Mouse (Mus musculus): ENCODE results near the gene Fbxo7. TPM values are rescaled to one million over a fixed set of nuclear protein-coding genes. Genes with fewer than 3 reads are reported as not detected.
A peak's percentile ranks its signal among the peaks of the same experiment; 100 is the strongest.

Gene Fbxo7
- total RNA-seq, 2 experiments from 2014 or later: 13.1 to 15.4 TPM

DNA sequence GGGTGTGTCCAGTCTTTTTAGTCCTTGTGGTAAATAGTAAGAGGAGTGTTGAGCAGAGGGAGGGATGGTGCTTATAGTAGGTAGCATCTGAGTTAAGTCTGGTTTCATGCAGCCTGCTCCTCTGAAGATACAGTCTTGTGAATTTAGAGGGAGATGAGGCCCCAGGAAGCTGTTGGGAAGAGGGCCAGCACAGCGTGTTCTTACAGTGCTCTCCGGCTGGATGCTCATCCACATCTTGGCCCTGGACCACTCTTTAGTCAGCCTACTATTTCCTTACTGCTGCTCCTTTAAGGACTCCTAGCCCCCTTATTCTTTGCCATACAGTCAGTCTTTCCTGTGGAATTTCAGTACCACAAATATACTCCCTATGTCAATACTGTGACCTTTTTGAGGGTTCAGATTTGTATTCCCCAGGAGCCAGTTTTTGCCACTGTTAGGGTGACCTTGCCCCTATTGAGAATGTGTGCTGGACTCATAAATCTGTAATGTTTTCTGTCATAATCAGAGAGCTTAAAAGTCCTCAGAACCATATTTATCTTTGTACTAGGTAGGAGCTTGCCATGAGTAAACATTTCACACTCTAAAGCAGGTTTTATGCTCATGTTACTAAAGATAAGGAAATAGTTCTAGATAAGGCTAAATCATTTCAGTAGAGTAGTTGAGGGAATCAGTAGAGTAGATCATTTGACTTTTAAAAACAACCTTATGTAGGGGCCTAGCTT, 12.4 kb downstream of the Fbxo7 start:
- no peak for DNase-seq (ENCODE audit: low spot score in 2 of 2)

DNA sequence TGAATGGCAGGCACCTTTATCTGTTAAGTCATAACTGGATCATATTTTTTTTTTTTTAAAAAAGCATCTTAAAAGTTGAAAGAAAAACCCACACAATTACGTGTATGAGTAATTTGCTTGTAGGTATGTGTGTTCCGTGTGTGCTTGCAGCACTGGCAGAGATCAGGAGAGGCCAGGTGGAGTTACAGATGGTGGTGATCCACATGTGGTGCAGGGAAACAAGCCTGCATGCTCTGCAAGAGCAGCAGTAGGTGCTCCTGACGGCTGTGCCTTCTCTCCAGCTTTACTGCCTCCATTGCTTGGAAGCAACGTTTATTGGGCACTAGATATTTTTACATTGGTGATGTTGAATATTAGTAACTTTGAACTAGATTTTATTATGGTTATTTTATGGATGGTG, 21.9 kb downstream of the Fbxo7 start:
- no peak for DNase-seq (ENCODE audit: low spot score in 2 of 2)

DNA sequence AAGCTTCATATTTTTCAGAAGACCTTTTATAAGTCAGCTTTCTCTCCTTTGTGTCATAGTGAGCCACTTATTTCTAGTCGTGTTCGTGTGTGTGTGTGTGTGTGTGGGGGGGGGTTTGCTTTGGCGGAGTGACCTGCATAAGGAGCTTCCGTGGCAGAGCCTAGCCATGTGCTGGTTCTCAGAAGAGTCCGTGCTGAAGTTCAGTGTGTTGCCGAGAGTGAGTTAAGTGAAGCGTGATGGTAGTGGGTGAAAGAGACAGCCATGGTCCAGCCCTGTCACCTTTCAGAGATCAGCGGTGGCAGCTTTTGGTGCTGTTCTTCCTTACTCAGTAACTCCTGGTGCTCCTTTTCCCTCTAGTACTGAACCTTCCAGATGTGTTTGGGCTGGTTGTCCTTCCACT, 22.3 kb downstream of the Fbxo7 start:
- DNase-seq (ENCODE audit: low spot score in 2 of 2): no peak

DNA sequence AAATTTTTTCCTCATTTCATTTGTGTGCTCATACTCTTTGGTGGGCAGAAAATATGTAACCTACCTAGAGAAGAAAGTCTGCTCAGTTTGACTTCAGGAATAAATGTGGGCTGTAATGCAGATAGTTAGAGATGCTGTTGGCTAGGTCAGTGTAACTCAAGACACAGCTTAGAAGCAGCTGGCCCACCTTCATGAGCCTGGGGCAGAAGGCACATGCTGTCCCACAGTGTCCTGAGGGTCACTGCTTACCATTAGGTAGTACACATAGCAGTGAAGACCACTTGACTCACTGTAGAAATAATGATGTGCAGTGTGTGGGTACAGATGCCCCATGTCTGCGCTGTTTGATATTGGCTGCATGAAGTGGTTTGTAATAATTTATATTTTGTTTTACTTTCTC, 24.6 kb downstream of the Fbxo7 start:
- no peak for DNase-seq (ENCODE audit: low spot score in 2 of 2)

DNA sequence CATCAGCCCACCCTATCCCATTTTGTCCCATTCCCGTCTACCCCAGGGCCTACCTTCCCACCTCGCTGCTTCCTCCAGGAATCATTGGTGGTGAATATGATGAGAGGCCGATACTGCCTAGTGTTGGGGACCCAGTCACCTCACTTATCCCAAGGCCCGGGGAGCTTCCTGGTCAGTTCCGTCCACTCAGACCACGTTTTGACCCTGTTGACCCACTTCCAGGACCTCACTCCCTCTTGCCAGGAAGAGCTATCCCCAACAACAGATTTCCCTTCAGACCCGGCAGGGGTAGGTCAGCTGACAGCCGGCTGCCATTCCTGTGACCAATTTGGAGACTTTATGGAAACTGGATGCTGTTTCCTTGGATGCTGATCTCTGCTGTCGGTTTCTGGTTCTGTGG, 26.0 kb downstream of the Fbxo7 start:
- DNase-seq (ENCODE audit: low spot score in 2 of 2): no peak

DNA sequence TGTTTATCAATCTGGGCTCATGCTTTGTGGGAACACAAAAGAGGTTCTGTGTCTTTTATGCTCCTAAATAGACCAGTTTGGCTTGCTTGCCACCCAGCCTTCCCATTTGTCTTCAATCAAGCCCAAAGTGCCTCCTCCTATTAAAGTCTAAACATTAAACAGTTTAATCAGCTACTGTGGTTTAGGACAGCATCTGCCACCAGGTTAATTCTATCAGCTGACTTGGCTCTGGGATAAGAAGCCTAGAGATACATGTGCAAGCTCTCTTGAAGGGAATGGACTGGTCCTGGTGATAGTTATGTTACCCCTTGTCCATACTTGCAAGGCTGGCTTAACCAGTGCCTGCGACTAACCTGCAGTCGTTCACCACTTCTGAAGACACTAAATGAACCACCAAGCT, 28.8 kb downstream of the Fbxo7 start:
- no peak for DNase-seq (ENCODE audit: low spot score in 2 of 2)

DNA sequence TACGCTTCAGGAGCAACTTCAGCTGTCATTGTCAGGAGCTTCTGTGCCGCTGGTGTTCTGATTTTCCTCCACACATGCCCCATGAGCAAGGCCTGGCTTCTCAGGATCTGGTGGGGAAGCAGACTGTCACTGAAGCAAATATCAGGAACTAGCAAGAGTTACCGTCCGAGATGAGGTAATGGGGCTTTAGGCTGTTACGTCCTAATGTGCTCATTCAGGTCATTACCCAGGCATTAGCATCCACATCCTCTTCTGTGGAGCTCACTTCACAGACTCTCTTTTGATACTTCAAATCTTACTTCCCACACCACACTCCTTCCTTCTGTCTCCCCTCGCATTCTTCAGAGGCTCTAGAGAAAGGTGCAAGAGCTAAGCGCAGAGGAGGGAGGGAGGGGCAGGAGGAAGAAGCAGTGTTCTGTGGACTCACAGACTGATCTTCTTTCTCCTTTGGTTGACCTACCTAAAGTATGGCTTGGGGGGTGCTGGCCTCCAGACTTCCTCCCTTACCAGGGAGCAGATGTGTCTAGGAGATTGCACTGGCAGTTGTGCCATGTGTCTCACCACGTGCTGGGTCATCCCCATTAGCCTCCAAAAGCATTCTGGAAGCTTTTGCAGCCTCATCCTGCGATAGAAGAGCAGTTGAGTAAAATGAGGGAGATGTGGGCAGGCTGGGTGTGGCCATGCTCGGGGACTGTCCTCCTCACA, 31.2 kb downstream of the Fbxo7 start:
- DNase-seq (ENCODE audit: low spot score in 2 of 2): no peak

DNA sequence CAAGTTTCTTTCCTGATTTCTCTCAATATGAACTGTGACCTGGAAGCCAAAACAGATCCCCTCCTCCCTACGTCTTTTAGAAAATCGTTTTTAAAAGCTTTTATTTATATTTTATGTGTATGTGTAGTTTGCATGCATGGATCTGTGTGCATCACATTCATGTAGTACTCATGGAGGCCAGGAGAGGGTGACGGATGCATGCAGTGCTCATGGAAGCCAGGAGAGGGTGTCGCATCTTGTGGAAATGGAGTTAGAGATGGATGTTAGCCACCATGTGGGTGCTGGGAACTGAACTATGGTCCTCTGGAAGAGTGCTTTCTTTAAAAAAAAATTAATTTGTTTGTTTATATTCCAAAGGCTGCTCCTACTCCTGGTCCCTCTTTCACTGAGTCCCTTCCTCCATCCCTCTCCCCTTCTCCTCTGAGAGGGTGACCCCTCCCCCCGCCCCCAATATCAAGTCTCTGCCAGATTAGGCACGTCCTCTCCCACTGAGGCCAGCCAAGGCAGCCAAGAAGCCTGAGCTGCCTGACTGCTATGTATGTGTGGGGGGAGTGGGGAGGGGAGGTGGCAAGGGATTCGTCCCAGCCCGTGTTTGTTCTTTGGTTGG, 34.6 kb downstream of the Fbxo7 start:
- no peak for DNase-seq (ENCODE audit: low spot score in 2 of 2)

DNA sequence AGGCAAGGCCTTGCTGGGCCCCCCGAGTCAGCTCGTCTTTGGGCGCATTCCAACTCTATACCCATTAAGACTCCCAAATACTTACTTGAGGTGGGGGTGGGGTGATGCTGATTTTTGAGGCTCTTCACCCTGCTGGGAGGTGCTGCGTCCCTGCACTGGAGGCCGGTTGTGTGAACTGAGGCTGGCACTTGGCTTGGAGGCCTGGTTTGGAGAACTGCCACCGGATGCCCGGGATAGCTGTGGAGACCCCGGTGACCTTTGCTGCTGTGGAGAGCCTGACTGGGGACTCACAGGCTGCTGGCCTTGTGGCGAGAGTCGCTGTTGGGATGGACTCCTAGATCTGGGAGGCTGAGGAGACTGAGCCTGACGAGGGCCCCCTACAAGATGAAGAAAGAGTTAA, 35.5 kb downstream of the Fbxo7 start:
- DNase-seq (ENCODE audit: low spot score in 2 of 2): no peak

DNA sequence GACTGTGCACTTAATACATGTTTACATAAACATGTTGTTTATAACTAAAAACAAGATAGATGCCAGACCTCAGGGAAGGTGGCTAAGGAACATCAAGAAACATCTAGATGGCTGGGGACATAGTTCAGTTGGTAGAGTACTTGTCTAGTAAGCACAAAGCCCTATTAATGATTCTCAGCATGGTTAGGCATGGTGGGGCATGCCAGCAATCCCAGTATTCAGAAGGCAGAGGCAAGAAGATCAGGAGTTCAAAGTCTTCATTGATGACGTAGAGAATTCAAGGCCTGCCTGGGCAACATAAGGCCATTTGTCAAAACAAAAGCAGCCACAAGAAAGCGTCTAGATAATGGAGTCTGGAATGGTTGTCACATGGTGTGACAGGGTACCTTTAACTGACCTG, 35.9 kb downstream of the Fbxo7 start:
- no peak for DNase-seq (ENCODE audit: low spot score in 2 of 2)

DNA sequence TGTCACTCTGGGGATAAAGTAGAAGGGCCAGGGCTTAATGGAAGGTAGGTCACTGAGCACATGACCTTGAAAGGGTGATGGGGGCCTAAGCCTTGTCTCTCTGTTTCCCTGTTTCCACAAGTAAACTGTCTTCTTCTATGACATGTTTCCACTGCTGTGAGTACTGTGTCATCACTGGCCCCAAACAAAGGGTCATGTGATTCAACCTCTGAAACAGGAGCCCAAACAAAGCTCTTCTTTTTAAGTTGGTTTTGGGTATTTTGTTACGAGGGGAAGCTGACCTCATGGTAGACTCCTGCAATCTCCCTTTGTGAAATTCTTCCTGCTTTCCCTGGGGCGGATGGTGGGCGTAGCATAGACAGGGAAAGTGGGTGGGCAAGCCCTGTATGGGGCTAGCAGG, 38.5 kb downstream of the Fbxo7 start:
- no peak for DNase-seq (ENCODE audit: low spot score in 2 of 2)

DNA sequence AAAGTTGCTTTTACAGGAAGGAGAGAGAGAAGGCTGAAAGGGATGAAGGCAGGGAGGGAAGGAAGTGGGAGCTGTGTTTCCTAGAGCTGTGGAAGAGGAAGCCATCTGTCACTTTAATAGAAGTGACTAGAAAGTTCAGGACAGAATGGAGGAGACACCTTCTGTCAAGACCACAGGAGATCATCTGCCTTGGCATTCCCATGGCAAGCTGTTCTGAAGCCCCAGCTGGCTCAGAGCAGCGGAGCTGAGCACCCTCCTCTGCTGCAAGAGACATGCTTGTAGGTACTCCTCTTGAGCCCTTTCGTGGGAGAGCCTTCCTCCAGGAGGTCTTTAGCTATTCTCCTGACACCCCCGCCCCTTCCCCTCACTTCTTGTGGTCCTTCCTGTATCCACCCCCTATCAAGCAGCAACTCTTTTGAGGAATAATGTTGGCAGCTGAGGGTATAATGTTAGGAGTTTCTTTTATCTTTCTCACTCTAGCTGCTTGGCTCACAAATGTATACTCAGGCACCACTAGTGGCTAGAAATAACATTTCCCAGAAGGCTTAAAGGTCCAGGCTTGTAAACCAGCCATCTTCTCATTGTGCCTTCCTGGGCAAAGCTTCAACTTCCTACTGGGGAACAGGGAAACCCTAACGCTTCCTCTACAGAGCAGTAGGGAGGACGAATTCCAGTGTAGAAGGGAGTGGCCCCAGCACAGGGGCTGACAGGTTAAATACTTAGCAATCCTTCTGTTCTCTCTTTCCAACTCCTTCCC, 40.7 kb downstream of the Fbxo7 start:
- no peak for DNase-seq (ENCODE audit: low spot score in 2 of 2)

DNA sequence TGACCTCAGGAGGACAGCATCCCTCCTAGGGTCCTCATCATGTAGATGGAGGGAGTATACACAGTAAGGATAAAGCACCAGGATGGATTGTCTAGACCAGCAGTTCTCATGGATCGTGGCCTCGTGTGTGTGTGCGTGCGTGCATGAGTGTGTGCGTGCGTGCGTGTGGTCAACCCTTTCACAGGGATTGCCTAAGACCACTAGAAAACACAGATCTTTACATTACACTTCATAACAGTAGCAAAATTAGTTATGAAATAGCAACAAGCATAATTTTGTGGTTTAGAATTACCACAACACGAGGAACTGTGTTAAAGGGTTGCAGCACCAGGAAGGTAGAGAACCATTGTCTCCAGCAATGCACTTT, 41.2 kb downstream of the Fbxo7 start:
- DNase-seq (ENCODE audit: low spot score in 2 of 2): no peak

DNA sequence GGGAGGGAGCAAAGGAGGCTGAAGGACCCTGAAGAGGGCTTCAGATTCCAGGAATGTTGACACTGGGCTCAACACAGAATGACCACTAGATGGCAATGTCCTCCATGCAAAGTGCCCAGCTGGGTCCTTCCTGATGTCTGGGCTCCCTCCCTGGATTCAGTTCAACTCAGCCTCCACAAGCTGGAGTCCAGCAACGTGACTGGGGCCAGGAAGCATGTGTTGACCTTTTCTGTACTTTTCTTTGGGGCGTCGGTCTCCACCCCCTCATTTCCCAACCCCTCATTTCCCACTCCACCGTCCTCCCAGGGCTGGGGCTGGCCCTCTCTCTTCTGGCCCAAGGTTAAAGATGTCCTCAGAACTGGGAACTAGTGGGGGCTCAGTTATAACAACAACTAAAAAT, 43.2 kb downstream of the Fbxo7 start:
- DNase-seq (ENCODE audit: low spot score in 2 of 2): peak; percentile 56 to 75

DNA sequence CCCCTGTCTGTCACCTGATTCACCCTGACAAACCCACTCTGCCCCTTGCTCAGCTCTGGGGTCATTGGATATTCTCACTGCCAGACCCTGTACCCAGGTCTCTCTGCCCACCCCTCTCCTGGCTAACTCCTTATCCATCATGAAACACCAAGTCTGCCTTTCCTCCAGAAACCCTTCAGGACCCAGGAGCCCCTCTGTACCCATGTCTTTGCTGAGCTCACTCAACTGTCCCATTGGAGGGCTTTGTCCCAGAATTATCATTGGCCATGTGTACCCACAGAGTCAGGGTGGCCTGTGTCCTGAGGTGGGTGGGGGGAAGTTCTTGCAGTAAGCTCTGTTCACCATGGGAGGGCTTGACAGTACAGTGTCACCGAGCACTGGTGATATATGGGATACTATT, 43.9 kb downstream of the Fbxo7 start:
- no peak for DNase-seq (ENCODE audit: low spot score in 2 of 2)

DNA sequence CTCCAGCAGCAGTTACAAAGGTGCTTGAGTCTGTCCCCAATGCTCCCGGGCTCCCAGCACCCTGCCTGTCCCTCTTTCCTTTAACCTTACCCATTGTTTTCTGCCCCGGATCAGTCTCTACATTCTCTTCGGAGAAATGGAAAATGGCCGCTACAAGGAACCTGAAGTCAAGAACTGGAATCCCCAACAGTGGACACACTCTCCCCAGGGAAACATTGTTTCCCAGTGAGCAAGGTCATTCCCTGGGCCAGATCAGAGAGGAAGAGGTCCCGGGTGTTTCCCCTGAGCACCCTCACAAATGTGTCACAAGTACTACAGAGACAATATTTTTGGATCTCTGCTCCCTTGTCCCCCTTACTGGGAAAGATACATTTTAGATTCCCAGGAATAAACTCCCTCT, 44.9 kb downstream of the Fbxo7 start:
- DNase-seq (ENCODE audit: low spot score in 2 of 2): no peak

DNA sequence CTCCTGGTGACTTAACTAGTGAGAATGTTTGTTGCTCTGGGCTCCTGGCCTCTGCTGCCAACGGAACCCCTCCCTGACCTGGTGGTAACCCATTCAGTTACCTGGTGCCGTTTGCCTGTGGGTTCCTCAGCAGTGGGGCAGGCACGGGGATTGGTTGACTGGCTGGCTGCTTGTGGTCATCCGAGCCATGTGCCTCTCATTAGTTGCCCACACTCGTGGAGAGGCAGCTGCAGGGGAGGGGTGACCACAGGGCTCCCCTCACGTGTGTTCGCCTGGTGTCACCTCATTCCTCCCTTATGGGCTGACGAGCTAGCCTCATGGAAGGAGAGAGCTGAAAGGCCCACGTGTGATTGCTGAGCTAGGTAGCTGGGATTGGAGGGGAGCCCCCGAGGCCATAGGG, 46.1 kb downstream of the Fbxo7 start:
- DNase-seq (ENCODE audit: low spot score in 2 of 2): no peak

DNA sequence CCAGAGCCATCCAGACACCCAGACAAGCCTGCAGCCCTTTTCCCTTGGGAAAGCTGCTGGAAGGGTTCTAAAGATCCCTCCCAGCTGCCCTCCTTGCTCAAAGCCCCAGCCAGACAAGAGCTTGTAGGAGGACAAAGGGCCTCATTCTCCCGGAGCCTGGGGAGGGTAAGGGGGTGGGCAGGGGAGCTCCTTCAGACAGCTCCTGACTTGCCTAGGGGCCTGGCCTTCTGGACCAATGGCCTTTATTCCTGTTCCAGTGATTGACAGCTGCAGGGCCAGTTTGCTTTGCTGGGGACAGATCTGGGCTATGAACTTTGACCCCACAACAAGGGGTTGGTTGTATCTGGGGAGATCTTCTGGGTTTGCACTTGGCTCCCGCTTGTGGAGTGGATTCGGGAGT, 47.6 kb downstream of the Fbxo7 start:
- DNase-seq (ENCODE audit: low spot score in 2 of 2): no peak

DNA sequence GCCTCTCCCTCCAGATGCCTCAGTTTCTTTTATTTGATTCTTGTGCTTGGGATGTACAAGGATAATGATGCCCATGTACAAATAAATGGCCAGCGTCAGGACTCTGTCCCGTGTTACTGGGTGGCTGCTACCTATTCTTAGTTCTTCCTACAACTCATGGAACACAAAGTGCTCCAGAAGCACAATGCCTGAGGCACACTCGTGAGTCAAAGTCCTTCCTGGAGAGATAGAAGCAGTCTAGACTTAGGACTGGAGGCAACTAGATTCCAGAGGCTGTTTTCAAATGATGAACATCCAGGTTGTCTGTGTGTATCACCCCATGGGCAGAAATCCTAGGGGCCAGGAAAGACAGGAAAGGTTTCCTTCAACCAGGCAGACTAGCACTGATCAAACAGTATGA, 49.0 kb downstream of the Fbxo7 start:
- no peak for DNase-seq (ENCODE audit: low spot score in 2 of 2)

DNA sequence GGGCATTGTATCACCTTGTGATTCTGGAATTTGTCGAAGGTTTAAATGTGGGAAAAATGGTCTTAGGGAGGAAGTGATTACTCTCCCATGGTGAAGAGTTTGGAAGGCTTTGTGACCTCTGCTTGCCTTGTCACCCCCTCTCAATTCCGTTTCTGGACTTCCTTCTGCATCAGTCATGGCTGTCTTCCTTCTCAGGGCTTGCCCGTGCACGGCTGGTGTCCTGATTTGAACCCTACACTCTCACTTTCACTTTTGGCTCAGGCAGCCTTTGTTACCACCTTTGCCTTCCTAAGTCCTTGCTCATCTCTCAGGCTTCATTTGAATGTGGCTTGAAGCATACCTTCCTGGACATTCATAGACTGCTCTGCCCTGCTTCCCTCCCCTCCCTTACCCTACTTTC, 52.4 kb downstream of the Fbxo7 start:
- DNase-seq (ENCODE audit: low spot score in 2 of 2): no peak

DNA sequence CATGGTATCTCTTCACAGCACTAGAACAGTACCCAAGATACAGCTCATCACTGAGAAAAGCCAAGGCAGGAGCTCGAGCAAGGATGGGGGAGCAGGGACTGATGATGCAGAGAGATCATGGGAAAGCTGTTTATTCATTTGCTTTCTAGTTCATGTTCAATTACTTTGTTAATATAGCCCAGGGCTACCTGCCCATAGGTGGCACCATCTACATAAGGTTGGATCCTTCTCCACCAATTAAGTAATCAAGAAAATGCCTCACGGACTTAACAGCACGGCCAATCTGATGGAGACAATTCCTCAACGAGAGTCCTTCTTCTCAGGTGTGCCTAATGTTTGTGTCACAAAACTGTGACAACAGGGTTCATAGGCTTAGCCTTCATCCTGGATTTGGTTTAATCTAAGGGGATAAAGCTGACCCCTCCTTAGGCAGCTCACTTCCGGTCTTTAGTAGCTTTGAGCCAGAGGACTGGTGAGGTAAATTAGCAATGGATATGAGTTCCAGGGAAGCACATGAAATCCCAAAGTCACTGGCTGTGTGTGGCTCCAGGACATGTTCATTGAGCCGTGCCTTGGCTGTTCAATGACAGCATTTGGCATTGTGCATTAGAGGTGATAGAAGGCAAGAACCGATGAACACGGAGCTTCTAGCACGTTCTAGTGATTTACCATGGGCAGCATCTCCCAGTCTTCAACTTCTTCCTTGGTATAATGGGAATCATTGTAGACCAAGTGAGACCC, 53.4 kb downstream of the Fbxo7 start:
- no peak for DNase-seq (ENCODE audit: low spot score in 2 of 2)

Measured in gastrocnemius, postnatal 4 days (tissue).